Mouse (Mus musculus) heart, embryonic 11.5 days (tissue): Measurements from ENCODE around the gene Hacd4. TPM values are rescaled to one million over a fixed set of nuclear protein-coding genes. Genes with fewer than 3 reads are reported as not detected.
"Not testable (repeated sequence)": the region's sequence is repeated elsewhere in the genome, so short reads cannot be mapped to it uniquely, and the experiment has no call there.

Experiments
- ATAC-seq: fragments of 200-750 bp; cut with Nextera tagmentation; replicated peaks from 2 replicates; pipeline ENCODE4 v1.8.0; 2017; ENCODE audit warnings: moderate library complexity; ENCODE audit not compliant: insufficient number of reproducible peaks, low FRiP score, low TSS enrichment
- H3K27ac ChIP-seq: fragments of 300-500 bp; sonication (generic); 2 replicates; pipeline ENCODE4 v1.5.1; 2014; ENCODE audit warnings: mild to moderate bottlenecking, low read depth, low read length
- H3K27me3 ChIP-seq: fragments of 300-500 bp; sonication (generic); 2 replicates; pipeline ENCODE4 v1.6.1; 2014; ENCODE audit warnings: mild to moderate bottlenecking, low read length, mixed read lengths; ENCODE audit not compliant: control insufficient read depth, insufficient read depth
- H3K36me3 ChIP-seq: fragments of 300-500 bp; sonication (generic); 2 replicates; pipeline ENCODE4 v1.6.1; 2014; ENCODE audit warnings: mild to moderate bottlenecking, low read length, moderate library complexity, mixed read lengths; ENCODE audit not compliant: control insufficient read depth, insufficient read depth
- H3K4me1 ChIP-seq: fragments of 300-500 bp; sonication (generic); 2 replicates; pipeline ENCODE4 v1.6.1; 2014; ENCODE audit warnings: low read length; ENCODE audit not compliant: control insufficient read depth, insufficient read depth
- H3K4me2 ChIP-seq: fragments of 300-500 bp; sonication (generic); 2 replicates; pipeline ENCODE4 v1.6.1; 2014; ENCODE audit warnings: mild to moderate bottlenecking, moderate library complexity
- H3K4me3 ChIP-seq: fragments of 300-500 bp; sonication (generic); 2 replicates; pipeline ENCODE4 v1.5.1; 2014; ENCODE audit warnings: low read depth, low read length
- H3K9ac ChIP-seq: fragments of 300-500 bp; sonication (generic); 2 replicates; pipeline ENCODE4 v1.6.1; 2014; ENCODE audit warnings: mild to moderate bottlenecking, low read depth, low read length, moderate library complexity
- H3K9me3 ChIP-seq: fragments of 300-500 bp; sonication (generic); replicated peaks from 2 replicates; pipeline ENCODE4 v1.6.1; 2016; ENCODE audit warnings: low read length; ENCODE audit not compliant: control insufficient read depth
- WGBS: fragments of 180-500 bp; shearing (Covaris S2); extraction: QIAGEN DNeasy Blood & Tissue Kit; methylation state at CpG from one replicate; pipeline ENCODE4 v1.1.7; 2014; ENCODE audit not compliant: insufficient replicate concordance; 5-methylcytosine and 5-hydroxymethylcytosine counted together
- polyA plus RNA-seq: library from polyadenylated mRNA; unstranded; fragments of >200 nt; fragmentation: Nextera tagmentation; extraction: Ambion mirVana; gene quantifications from 2 replicates; pipeline ENCODE4 v1.2.1, GENCODE M21; 2014

Hacd4 gene
- polyA plus RNA-seq, 1 experiment from 2014 or later = 8.0 TPM

GRCm38 (mm10) chr4:88396995-88397521, 41.7 kb downstream of the Hacd4 start:
- Histone ChIP-seq H3K27ac (no peak overlapping the region), H3K4me1 (no peaks in the 10 kb centered on the region), H3K9ac (no peak overlapping the region), H3K4me2 (no peak overlapping the region), H3K4me3 (no peak overlapping the region), H3K36me3 (no peaks in the 10 kb centered on the region), H3K27me3 (no peaks in the 10 kb centered on the region), H3K9me3 (no peaks in the 10 kb centered on the region)
- WGBS = 63% methylated on average over 6 of the region's 6 CpGs
- no peak for ATAC-seq

DNA sequence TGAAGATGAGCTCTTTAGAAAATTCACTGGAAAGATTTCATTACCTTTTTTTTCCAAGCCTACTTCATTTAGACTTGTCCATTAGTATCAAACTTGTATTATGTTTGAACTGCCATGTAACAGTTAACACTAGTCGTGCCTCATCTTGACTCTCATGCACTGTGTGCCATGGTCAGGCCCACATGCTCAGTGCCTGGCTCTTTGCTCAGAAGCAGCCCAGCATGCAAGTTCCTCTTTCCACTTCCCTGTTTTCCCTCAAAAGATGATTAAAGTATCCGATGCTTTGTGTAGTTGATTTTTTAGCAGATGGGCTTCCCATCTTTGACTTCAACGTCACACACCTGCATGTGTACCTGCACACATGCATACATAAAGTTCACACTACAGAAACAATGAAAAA, 43.0 kb downstream of the Hacd4 start:
- no peaks in the 10 kb centered on the region for H3K27me3 ChIP-seq
- H3K9ac ChIP-seq = no peak overlapping the region
- H3K36me3 ChIP-seq = no peaks in the 10 kb centered on the region
- H3K4me2 ChIP-seq = no peak overlapping the region
- H3K4me1 ChIP-seq = no peaks in the 10 kb centered on the region
- H3K4me3 ChIP-seq = no peak overlapping the region
- ATAC-seq = no peak
- 88% methylated on average over 3 of the region's 3 CpGs for WGBS
- H3K27ac ChIP-seq = no peak overlapping the region
- H3K9me3 ChIP-seq = no peaks in the 10 kb centered on the region

DNA sequence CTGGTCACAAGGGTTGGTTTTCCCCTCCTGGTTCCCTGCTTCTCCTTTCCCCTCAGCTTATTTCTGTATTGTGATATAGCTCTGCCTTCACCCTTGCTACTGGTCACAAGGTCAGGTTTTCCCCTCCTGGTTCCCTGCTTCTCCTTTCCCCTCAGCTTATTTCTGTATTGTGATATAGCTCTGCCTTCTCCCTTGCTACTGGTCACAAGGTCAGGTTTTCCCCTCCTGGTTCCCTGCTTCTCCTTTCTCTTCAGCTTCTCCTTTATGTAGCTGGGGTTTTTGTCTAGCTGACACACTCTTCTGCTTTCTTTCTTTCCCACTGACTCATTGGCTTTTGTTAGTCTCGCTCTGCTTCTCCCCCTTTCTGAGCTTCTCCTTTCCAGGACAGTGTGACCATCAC, 48.1 kb downstream of the Hacd4 start:
- 88% methylated on average over 1 of the region's 1 CpGs for WGBS
- not testable (repeated sequence) for H3K27ac ChIP-seq, ATAC-seq

GRCm38 (mm10) chr4:88390036-88390435, 48.7 kb downstream of the Hacd4 start:
- WGBS = 92% methylated on average over 1 of the region's 1 CpGs
- no peak overlapping the region for H3K4me3 ChIP-seq
- H3K27me3 ChIP-seq = no peaks in the 10 kb centered on the region
- no peak overlapping the region for H3K9ac ChIP-seq
- H3K4me1 ChIP-seq = no peaks in the 10 kb centered on the region
- no peaks in the 10 kb centered on the region for H3K9me3 ChIP-seq
- no peak overlapping the region for H3K4me2 ChIP-seq
- ATAC-seq = no peak
- H3K36me3 ChIP-seq = no peaks in the 10 kb centered on the region
- H3K27ac ChIP-seq = no peak overlapping the region

More for the DNA sequence above, 48.1 kb downstream of the Hacd4 start:
- not testable (repeated sequence) for H3K9me3 ChIP-seq, H3K4me1 ChIP-seq, H3K4me2 ChIP-seq, H3K36me3 ChIP-seq, H3K27me3 ChIP-seq, H3K4me3 ChIP-seq, H3K9ac ChIP-seq

GRCm38 (mm10) chr4:88372293-88373224, 66.2 kb downstream of the Hacd4 start:
- H3K4me3 ChIP-seq = no peak overlapping the region
- no peaks in the 10 kb centered on the region for H3K4me1 ChIP-seq
- WGBS = 81% methylated on average over 18 of the region's 18 CpGs
- no peaks in the 10 kb centered on the region for H3K36me3 ChIP-seq
- H3K4me2 ChIP-seq = no peak overlapping the region
- H3K9me3 ChIP-seq = no peaks in the 10 kb centered on the region
- no peak overlapping the region for H3K27ac ChIP-seq
- ATAC-seq = no peak
- no peaks in the 10 kb centered on the region for H3K27me3 ChIP-seq
- no peak overlapping the region for H3K9ac ChIP-seq

DNA sequence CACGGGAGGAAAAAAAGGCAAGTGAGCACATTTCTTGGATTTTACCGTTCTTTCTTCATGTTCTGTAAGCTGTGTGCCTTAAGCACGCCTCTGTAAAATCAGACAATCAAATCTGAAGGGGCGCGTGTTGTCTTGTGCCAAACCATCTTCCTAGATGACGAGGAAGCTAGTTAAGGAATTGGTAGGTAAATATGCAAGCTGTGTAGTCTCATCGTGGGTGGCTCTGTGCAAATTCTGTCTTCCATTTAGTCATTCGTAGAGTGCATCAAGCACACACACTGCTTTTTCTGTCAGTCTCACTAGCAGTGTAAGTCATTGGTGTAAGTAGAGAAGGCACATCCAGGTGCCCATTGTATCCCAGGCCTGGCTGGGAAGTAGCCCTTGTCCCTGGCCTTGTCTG, 67.9 kb downstream of the Hacd4 start:
- no peak overlapping the region for H3K9ac ChIP-seq
- H3K4me1 ChIP-seq = no peaks in the 10 kb centered on the region
- H3K27me3 ChIP-seq = no peaks in the 10 kb centered on the region
- H3K4me2 ChIP-seq = no peak overlapping the region
- no peak overlapping the region for H3K27ac ChIP-seq
- ATAC-seq = no peak
- no peaks in the 10 kb centered on the region for H3K36me3 ChIP-seq
- H3K9me3 ChIP-seq = no peaks in the 10 kb centered on the region
- no peak overlapping the region for H3K4me3 ChIP-seq
- 90% methylated on average over 8 of the region's 8 CpGs for WGBS

DNA sequence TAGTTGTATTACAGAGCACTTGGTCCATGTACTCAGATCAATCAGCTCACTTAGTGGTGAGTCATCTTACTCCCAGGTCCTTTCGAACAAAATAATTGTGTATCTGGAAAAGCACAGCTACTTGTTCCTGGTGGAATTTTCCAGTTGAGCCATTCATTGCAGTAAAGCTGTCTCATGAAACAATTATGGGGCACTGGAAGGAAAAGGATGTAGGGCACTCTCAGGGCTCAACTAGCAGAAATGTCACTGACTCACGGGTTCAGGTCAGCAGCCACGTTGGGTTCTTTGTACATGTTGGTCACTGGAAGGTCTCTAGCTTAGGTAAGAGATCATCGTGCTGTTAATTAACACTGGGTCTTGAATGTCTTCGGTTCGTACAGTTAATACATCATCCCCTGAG, 68.8 kb downstream of the Hacd4 start:
- H3K9me3 ChIP-seq = no peaks in the 10 kb centered on the region

DNA sequence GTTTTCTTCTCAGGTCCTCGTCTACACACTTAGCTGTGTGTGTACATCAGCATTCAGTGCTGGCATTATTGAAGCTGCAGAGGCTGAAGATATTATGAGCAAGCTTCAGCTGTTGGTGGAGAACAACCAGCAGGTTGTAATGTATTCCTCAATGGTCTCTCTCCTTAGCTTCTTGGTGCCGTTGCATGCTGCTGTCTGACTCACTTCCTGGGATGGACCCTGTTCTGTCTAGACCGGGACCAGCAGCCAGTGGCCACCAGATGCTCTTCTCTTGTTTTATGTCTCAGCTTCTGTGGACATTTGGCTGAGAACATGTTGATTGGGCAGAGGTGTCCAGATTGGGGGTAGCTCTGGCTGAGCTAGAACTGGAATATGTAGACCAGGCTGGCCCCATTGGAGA, 81.3 kb downstream of the Hacd4 start:
- no peak overlapping the region for H3K4me2 ChIP-seq
- H3K9ac ChIP-seq = no peak overlapping the region
- no peaks in the 10 kb centered on the region for H3K4me1 ChIP-seq
- no peaks in the 10 kb centered on the region for H3K9me3 ChIP-seq
- H3K27ac ChIP-seq = no peak overlapping the region
- no peaks in the 10 kb centered on the region for H3K36me3 ChIP-seq
- H3K27me3 ChIP-seq = no peaks in the 10 kb centered on the region
- whole genome bisulfite sequencing = 69% methylated on average over 3 of the region's 3 CpGs
- no peak for ATAC-seq
- H3K4me3 ChIP-seq = no peak overlapping the region

More for the DNA sequence above, 68.8 kb downstream of the Hacd4 start:
- 88% methylated on average over 6 of the region's 6 CpGs for WGBS
- H3K9ac ChIP-seq = no peak overlapping the region
- no peak overlapping the region for H3K27ac ChIP-seq
- H3K36me3 ChIP-seq = no peaks in the 10 kb centered on the region
- H3K4me1 ChIP-seq = no peaks in the 10 kb centered on the region
- no peaks in the 10 kb centered on the region for H3K27me3 ChIP-seq
- H3K4me3 ChIP-seq = no peak overlapping the region
- no peak overlapping the region for H3K4me2 ChIP-seq
- no peak for ATAC-seq

- Histone ChIP-seq H3K9ac (no peak overlapping the region), H3K27ac (no peak overlapping the region), H3K27me3 (no peaks in the 10 kb centered on the region), H3K4me3 (no peak overlapping the region), H3K4me1 (no peaks in the 10 kb centered on the region), H3K36me3 (no peaks in the 10 kb centered on the region), H3K4me2 (no peak overlapping the region), H3K9me3 (no peaks in the 10 kb centered on the region)
- WGBS = 68% methylated on average over 2 of the region's 2 CpGs
- no peak for ATAC-seq
Observed at GRCm38 (mm10) chr4:88356652-88357051, 82.1 kb downstream of the Hacd4 start.
